Mouse (Mus musculus) limb, embryonic 15.5 days (tissue): ENCODE measurements around the gene Mxd1. TPM values are rescaled to one million over a fixed set of nuclear protein-coding genes. Genes with fewer than 3 reads are reported as not detected.
A peak's percentile ranks its signal among the peaks of the same experiment; 100 is the strongest.

ENCODE experiments used
- ATAC-seq: fragments of 200-750 bp; cut with Nextera tagmentation; 2 replicates; pipeline ENCODE4 v1.8.0; 2017; ENCODE audit warnings: low read depth, moderate TSS enrichment; ENCODE audit not compliant: insufficient number of reproducible peaks, low FRiP score, low TSS enrichment
- H3K27ac ChIP-seq: fragments of 300-500 bp; sonication (generic); 2 replicates; pipeline ENCODE4 v1.5.1; 2015; ENCODE audit warnings: moderate library complexity, mild to moderate bottlenecking, inconsistent platforms
- H3K27me3 ChIP-seq: fragments of 300-500 bp; sonication (generic); 2 replicates; pipeline ENCODE4 v1.6.1; 2015; ENCODE audit warnings: inconsistent platforms
- H3K36me3 ChIP-seq: fragments of 300-500 bp; sonication (generic); 2 replicates; pipeline ENCODE4 v1.6.1; 2015; ENCODE audit warnings: inconsistent platforms
- H3K4me1 ChIP-seq: fragments of 300-500 bp; sonication (generic); 2 replicates; pipeline ENCODE4 v1.6.1; 2015; ENCODE audit warnings: inconsistent platforms
- H3K4me2 ChIP-seq: fragments of 300-500 bp; sonication (generic); 2 replicates; pipeline ENCODE4 v1.6.1; 2015; ENCODE audit warnings: mild to moderate bottlenecking, inconsistent platforms
- H3K4me3 ChIP-seq: fragments of 300-500 bp; sonication (generic); 2 replicates; pipeline ENCODE4 v1.5.1; 2015; ENCODE audit warnings: mild to moderate bottlenecking, inconsistent platforms
- H3K9ac ChIP-seq: fragments of 300-500 bp; sonication (generic); 2 replicates; pipeline ENCODE4 v1.6.1; 2015; ENCODE audit warnings: inconsistent platforms
- H3K9me3 ChIP-seq: fragments of 300-500 bp; sonication (generic); 2 replicates; pipeline ENCODE4 v1.6.1; 2016; ENCODE audit warnings: inconsistent platforms
- WGBS: fragments of 180-500 bp; shearing (Covaris S2); methylation state at CpG from one replicate; pipeline ENCODE4 v1.1.7; 2015; 5-methylcytosine and 5-hydroxymethylcytosine counted together
- polyA plus RNA-seq: library from polyadenylated mRNA; unstranded; fragments of >200 nt; fragmentation: Nextera tagmentation; extraction: Ambion mirVana; gene quantifications from 2 replicates; pipeline ENCODE4 v1.2.1, GENCODE M21; 2015

The Mxd1 gene
- polyA plus RNA-seq, 1 experiment from 2014 or later = 15.2 TPM

- no peaks in the 10 kb centered on the region for H3K4me1 ChIP-seq
- 83% methylated on average over 3 of the region's 3 CpGs for whole genome bisulfite sequencing
- no peak for ATAC-seq
- peaks cover 15% of the 10 kb centered on the region for H3K36me3 ChIP-seq
- H3K4me2 ChIP-seq = no peak overlapping the region
- H3K4me3 ChIP-seq = no peak overlapping the region
- no peak overlapping the region for H3K9ac ChIP-seq
- H3K27me3 ChIP-seq = no peaks in the 10 kb centered on the region
- H3K9me3 ChIP-seq = no peaks in the 10 kb centered on the region
- no peak overlapping the region for H3K27ac ChIP-seq
Measured at GRCm38 (mm10) chr6:86644775-86645400, 24.1 kb downstream of the Mxd1 start.

- Histone ChIP-seq H3K27ac (no peak overlapping the region), H3K36me3 (no peaks in the 10 kb centered on the region), H3K4me2 (no peak overlapping the region), H3K9me3 (no peaks in the 10 kb centered on the region), H3K27me3 (no peaks in the 10 kb centered on the region), H3K4me3 (no peak overlapping the region), H3K9ac (no peak overlapping the region), H3K4me1 (0 out of 2 replicates have a peak, but pooled peaks cover 2% of the 10 kb centered on the region)
- WGBS = 79% methylated on average over 8 of the region's 8 CpGs
- ATAC-seq = no peak
Measured at GRCm38 (mm10) chr6:86641716-86642115, 27.2 kb downstream of the Mxd1 start.

DNA sequence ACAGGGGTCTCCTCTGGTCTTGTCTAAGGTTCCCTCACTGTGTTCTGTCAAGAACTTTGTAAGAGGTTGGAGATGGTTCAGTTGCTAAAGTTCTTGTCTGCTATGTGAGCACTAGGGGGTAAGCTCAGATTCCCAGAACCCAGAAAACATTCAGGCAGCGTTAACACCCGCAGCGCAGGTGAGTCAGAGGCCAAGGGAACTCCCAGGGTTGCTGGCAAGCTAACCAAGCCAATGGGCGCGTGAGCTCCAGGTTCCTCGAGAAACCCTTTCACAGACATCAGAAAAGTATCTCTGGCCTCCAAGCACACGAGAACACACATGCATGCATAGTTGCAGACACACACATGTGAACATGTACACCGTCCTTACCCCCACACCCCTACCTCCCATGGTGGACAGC lies 28.2 kb downstream of the Mxd1 start:
- WGBS = 79% methylated on average over 8 of the region's 8 CpGs
- Histone ChIP-seq H3K4me1 (0 out of 2 replicates have a peak, but pooled peaks cover 2% of the 10 kb centered on the region), H3K27ac (no peak overlapping the region), H3K4me2 (no peak overlapping the region), H3K27me3 (no peaks in the 10 kb centered on the region), H3K36me3 (no peaks in the 10 kb centered on the region), H3K9ac (no peak overlapping the region), H3K9me3 (no peaks in the 10 kb centered on the region), H3K4me3 (no peak overlapping the region)
- ATAC-seq = no peak

DNA sequence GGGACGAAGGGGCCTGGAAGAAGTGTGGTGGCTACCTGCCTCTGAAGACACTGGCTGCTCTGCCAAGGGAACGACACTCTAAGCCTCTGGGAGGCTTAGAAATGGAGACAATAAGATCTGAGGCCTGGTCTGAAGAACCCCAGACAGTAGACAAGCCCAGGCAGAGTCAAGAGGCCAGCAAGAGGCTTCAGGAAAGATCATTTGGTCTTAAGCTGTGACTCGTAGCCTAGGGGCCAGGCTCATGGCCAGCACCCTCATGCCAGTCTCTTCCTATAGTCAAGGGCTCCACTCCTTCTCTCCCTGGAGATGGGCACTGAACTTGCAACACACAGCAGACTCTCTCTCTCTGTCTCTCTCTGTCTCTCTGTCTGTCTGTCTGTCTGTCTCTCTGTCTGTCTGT lies 28.8 kb downstream of the Mxd1 start:
- Histone ChIP-seq H3K9me3 (no peaks in the 10 kb centered on the region), H3K36me3 (no peaks in the 10 kb centered on the region), H3K27me3 (no peaks in the 10 kb centered on the region), H3K27ac (no peak overlapping the region), H3K4me1 (0 out of 2 replicates have a peak, but pooled peaks cover 2% of the 10 kb centered on the region), H3K4me2 (no peak overlapping the region), H3K4me3 (no peak overlapping the region), H3K9ac (no peak overlapping the region)
- WGBS = 78% methylated on average over 3 of the region's 3 CpGs
- no peak for ATAC-seq

DNA sequence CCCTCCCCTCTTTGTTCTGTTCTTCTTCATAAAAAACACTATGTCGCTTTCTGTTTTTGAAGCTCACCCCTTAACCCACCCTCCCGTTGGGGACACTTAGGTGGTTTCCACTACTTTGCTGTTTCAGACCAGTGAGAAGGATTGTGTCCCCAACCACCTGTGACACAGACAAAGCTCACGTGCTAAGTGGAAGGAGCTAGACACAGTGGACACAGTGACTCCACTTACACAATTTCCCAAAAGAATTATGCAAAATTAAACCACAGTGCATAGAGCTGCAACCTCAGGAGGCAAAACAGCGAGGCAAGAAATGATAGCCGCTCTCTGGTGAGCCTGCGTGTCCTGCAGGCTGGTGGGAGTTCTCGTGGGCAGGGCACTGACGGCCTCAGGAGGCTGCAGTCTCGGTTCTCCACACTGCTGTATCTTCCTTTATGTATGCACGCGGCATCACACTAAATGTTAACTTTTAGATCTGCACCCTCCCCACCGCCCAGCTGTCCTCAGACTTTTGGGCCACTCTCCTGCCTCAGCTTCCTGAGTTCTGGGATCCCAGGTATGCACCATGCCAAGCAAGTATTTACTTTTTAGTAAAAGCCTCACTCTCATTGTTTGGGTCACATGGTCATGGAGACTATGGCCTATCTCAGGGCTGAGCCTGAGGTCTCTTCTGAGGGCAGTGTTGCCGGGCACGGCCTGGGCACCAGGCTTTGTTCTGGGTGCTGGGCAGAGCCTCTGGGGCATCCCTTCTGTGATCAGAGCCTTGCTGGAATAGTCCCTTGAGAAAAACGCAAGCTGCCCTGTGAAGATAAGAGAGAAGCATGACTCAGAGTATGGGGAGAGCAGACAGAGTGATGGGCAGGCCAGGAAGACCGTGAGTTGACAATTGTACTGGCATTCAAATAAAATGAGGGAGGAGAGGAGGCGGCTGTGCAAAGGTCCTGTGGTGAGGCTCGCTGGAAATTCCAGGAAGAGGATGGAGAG lies 29.5 kb downstream of the Mxd1 start:
- no peak for ATAC-seq
- H3K27ac ChIP-seq = no peak overlapping the region
- 0 out of 2 replicates have a peak, but pooled peaks cover 2% of the 10 kb centered on the region for H3K4me1 ChIP-seq
- no peaks in the 10 kb centered on the region for H3K9me3 ChIP-seq
- WGBS = 80% methylated on average over 18 of the region's 18 CpGs
- no peaks in the 10 kb centered on the region for H3K27me3 ChIP-seq
- no peaks in the 10 kb centered on the region for H3K36me3 ChIP-seq
- H3K9ac ChIP-seq = no peak overlapping the region
- H3K4me3 ChIP-seq = no peak overlapping the region
- no peak overlapping the region for H3K4me2 ChIP-seq

DNA sequence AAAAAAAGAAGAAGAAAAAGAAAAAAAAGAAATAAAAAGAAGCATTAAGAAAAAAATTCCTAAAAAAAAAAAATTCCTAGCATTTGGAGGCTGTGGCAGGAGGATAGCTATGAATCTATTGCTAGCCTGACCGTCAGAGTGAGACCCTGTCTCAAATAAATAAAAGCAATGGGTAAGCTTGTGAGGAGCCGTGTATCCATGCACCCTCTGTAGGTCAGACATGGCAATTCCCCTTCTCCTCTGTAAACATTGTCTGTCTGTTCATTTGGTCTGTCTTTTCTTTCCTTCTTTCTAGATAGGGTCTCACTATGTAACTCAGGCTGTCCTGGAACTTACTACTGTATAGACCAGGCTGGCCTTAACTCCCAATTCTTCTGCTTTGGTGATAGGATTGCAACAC lies 30.5 kb downstream of the Mxd1 start:
- H3K36me3 ChIP-seq = no peaks in the 10 kb centered on the region
- WGBS = 14% methylated on average over 2 of the region's 2 CpGs
- H3K4me1 ChIP-seq = 0 out of 2 replicates have a peak, but pooled peaks cover 2% of the 10 kb centered on the region
- no peak for ATAC-seq
- H3K9ac ChIP-seq = no peak overlapping the region
- no peaks in the 10 kb centered on the region for H3K9me3 ChIP-seq
- H3K4me3 ChIP-seq = no peak overlapping the region
- H3K27ac ChIP-seq = no peak overlapping the region
- H3K4me2 ChIP-seq = no peak overlapping the region
- no peaks in the 10 kb centered on the region for H3K27me3 ChIP-seq

GRCm38 (mm10) chr6:86637860-86638259 lies 31.1 kb downstream of the Mxd1 start:
- 36% methylated on average over 2 of the region's 2 CpGs for WGBS
- no peak overlapping the region for H3K4me3 ChIP-seq
- no peaks in the 10 kb centered on the region for H3K36me3 ChIP-seq
- no peak overlapping the region for H3K27ac ChIP-seq
- no peaks in the 10 kb centered on the region for H3K9me3 ChIP-seq
- 0 out of 2 replicates have a peak, but pooled peaks cover 3% of the 10 kb centered on the region for H3K27me3 ChIP-seq
- no peak overlapping the region for H3K4me2 ChIP-seq
- H3K4me1 ChIP-seq = 0 out of 2 replicates have a peak, but pooled peaks cover 2% of the 10 kb centered on the region
- no peak overlapping the region for H3K9ac ChIP-seq
- ATAC-seq = no peak

GRCm38 (mm10) chr6:86637171-86637835 lies 31.7 kb downstream of the Mxd1 start:
- Histone ChIP-seq H3K27ac (no peak overlapping the region), H3K4me1 (0 out of 2 replicates have a peak, but pooled peaks cover 2% of the 10 kb centered on the region)
- WGBS = 70% methylated on average over 4 of the region's 4 CpGs

GRCm38 (mm10) chr6:86636495-86636894 lies 32.5 kb downstream of the Mxd1 start:
- H3K4me1 ChIP-seq = 0 out of 2 replicates have a peak, but pooled peaks cover 2% of the 10 kb centered on the region
- H3K27me3 ChIP-seq = 0 out of 2 replicates have a peak, but pooled peaks cover 3% of the 10 kb centered on the region
- ATAC-seq = no peak
- no peaks in the 10 kb centered on the region for H3K36me3 ChIP-seq
- H3K4me3 ChIP-seq = no peak overlapping the region
- H3K9ac ChIP-seq = no peak overlapping the region
- WGBS = 51% methylated on average over 2 of the region's 2 CpGs
- no peak overlapping the region for H3K4me2 ChIP-seq
- no peak overlapping the region for H3K27ac ChIP-seq
- no peaks in the 10 kb centered on the region for H3K9me3 ChIP-seq

More at GRCm38 (mm10) chr6:86637171-86637835, 31.7 kb downstream of the Mxd1 start:
- ATAC-seq = no peak
- no peaks in the 10 kb centered on the region for H3K36me3 ChIP-seq
- H3K27me3 ChIP-seq = 0 out of 2 replicates have a peak, but pooled peaks cover 3% of the 10 kb centered on the region
- H3K4me3 ChIP-seq = no peak overlapping the region
- no peaks in the 10 kb centered on the region for H3K9me3 ChIP-seq
- no peak overlapping the region for H3K4me2 ChIP-seq
- no peak overlapping the region for H3K9ac ChIP-seq

GRCm38 (mm10) chr6:86630141-86630540 lies 38.8 kb downstream of the Mxd1 start:
- ATAC-seq = no peak
- peaks cover 5% of the 10 kb centered on the region for H3K4me1 ChIP-seq
- 54% methylated on average over 3 of the region's 3 CpGs for WGBS
- no peak overlapping the region for H3K9ac ChIP-seq
- no peaks in the 10 kb centered on the region for H3K9me3 ChIP-seq
- peaks cover 7% of the 10 kb centered on the region; the same call in 1 of the 2 replicates for H3K27me3 ChIP-seq
- no peaks in the 10 kb centered on the region for H3K36me3 ChIP-seq
- H3K4me3 ChIP-seq = no peak overlapping the region
- H3K4me2 ChIP-seq = no peak overlapping the region
- H3K27ac ChIP-seq = no peak overlapping the region

DNA sequence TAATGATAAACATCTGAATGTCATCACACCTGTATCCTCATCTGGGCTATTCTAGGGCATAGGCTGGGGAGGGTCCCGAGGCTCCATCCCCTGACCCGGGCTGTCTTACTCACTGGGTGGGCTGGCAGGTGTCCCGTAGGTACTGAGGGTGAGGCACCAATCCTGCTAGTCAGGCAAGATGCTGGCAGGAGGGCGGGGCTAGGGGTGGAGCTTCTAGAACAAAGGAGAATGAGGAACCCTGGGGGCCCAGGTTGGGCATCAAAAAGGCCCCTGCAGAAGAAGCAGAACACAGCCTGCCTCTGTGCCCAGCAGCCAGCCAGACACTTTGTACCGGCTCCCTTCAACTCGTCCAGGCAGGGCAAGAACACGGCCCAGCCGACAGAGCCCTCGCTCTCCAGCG lies 41.0 kb downstream of the Mxd1 start, which contains the start of gene Asprv1:
TSS of gene Asprv1 (plus strand) at position 219 of the 400 bp plus-strand sequence.
- Histone ChIP-seq H3K4me3 (peak within 1 kb of the TSS; percentile 16), H3K27me3 (peaks cover 7% of the 10 kb centered on the region; the same call in 1 of the 2 replicates), H3K4me1 (peaks cover 27% of the 10 kb centered on the region), H3K9ac (no peak within 1 kb of the TSS), H3K9me3 (no peaks in the 10 kb centered on the region), H3K27ac (no peak within 1 kb of the TSS), H3K36me3 (no peaks in the 10 kb centered on the region), H3K4me2 (no peak within 1 kb of the TSS)
- 53% methylated on average over 10 of the region's 10 CpGs for WGBS
- peak; percentile 26; the same call in 1 of the 2 replicates for ATAC-seq
